In genomic region chr19:42035456-42036248, GRCm38 (mm10) we compare ENCODE assay signal across 8 mouse cellular contexts. TPM values are rescaled to one million over a fixed set of nuclear protein-coding genes. Genes with fewer than 3 reads are reported as not detected.
DNase-seq lines count a peak whose midpoint lies in the region; ATAC-seq and TF ChIP-seq lines count a peak whose summit lies in the region.

TSS of gene Ankrd2 (plus strand) at chr19:42036000.

- intact Hi-C loops in gastrocnemius, adult 2 months (cut with DNase I), result loop anchor here (1.0 to 5.0 kb wide), 3 partner anchors 34 to 132 kb away; no protein-coding TSS in a partner anchor

- peak within 1 kb of the TSS; percentile 38 for H3K4me3 ChIP-seq in gastrocnemius, adult 2 months

- ATAC-seq in inflammation-experienced regulatory T-cells, adult 6 months, result peak; percentile 60
- peak; percentile 90 for ATAC-seq in megakaryocyte-erythroid progenitor cell, adult 5-6 weeks (replicated peaks; ENCODE audit: low FRiP score, low TSS enrichment, poor library complexity, severe bottlenecking)

- H3K27ac ChIP-seq in gastrocnemius, adult 2 months, result peak within 1 kb of the TSS; percentile 77

- peak; percentile 96 for TF ChIP-seq CTCF in gastrocnemius, adult 2 months (IDR thresholded peaks at IDR 0.05)

- peak; percentile 83 for DNase-seq in ZHBTc4 (ENCODE audit: low read depth, low spot score)
- DNase-seq in cerebellum, postnatal 4 days (ENCODE audit: low spot score in 2 of 2), result peak; percentile 73 to 84
- peak; percentile 91 for DNase-seq in gastrocnemius, adult 2 months
- peak; percentile 50 to 86 for DNase-seq in left cerebral cortex, adult 9 months (ENCODE audit: low spot score in 2 of 2)
- peak; percentile 84 for DNase-seq in right cerebral cortex, postnatal 14 days
- DNase-seq in urinary bladder, postnatal 25 days (ENCODE audit: low spot score), result peak; percentile 78

RNA-seq across cellular contexts. Expression of gene Ankrd2, which starts in this region (rescaled TPM):
- total RNA-seq in gastrocnemius, adult 2 months (2021), result 100 to 1,000 TPM; 154 to 235 TPM
- not detected for polyA plus RNA-seq in inflammation-experienced regulatory T-cells, adult 6 months (2017; shearing (Covaris generic))
- total RNA-seq in megakaryocyte-erythroid progenitor cell, adult 5-6 weeks (2014; fragmentation: Nextera tagmentation), result not detected in 2 replicates
- not detected in 2 replicates for total RNA-seq in megakaryocyte-erythroid progenitor cell, adult 5-6 weeks (2017)

Comparison
In these comparisons a context has a peak if more than half of its experiments do, and no peak if none do; other contexts are left out.
1. Peak in every context shown above with its lines: DNase-seq, ATAC-seq, H3K4me3 ChIP-seq and H3K27ac ChIP-seq.
2. RNA of gene Ankrd2 (total RNA-seq): 154 to 235 TPM in gastrocnemius, adult 2 months; not detected in megakaryocyte-erythroid progenitor cell, adult 5-6 weeks; every median in the first group is over 100 times any median in the second.
3. Peak in ATAC-seq in inflammation-experienced regulatory T-cells, adult 6 months; RNA of the gene not detected or under 1 TPM.
4. Peak in ATAC-seq in megakaryocyte-erythroid progenitor cell, adult 5-6 weeks; RNA of the gene not detected or under 1 TPM.